Mouse (Mus musculus) ES-CJ7 (cell line): ENCODE measurements at regions not wholly inside any gene's neighbourhood (a gene's known extent, or its start where the extent isn't known, plus 50 kb on each side); places are given as distances from the start of the nearest gene placed in this dataset.
"Not testable (repeated sequence)": the region's sequence is repeated elsewhere in the genome, so short reads cannot be mapped to it uniquely, and the experiment has no call there.

Source experiments
- DNase-seq: peaks from one replicate; pipeline ENCODE4 v3.0.0; 2011; ENCODE audit warnings: low read depth, low spot score

GRCm38 (mm10) chr1:112486046-112486445, 621.3 kb upstream of the Dsel start:
- not testable (repeated sequence) for DNase-seq

- DNase-seq, result peak; percentile 91
Measured at GRCm38 (mm10) chr1:112456047-112456446, 591.3 kb upstream of the Dsel start.

- DNase-seq, result peak; percentile 63
Measured at GRCm38 (mm10) chr1:112452390-112452789, 587.7 kb upstream of the Dsel start.

GRCm38 (mm10) chr1:112451622-112452021, 586.9 kb upstream of the Dsel start:
- peak; percentile 66 for DNase-seq

- no peak for DNase-seq
Measured at GRCm38 (mm10) chr1:112439109-112439508, 574.4 kb upstream of the Dsel start.

GRCm38 (mm10) chr1:112416350-112417083, 551.8 kb upstream of the Dsel start:
- DNase-seq, result peak; percentile 84

- DNase-seq, result peak; percentile 68
Measured at GRCm38 (mm10) chr1:112388807-112389206, 524.1 kb upstream of the Dsel start.

- no peak for DNase-seq
Measured at GRCm38 (mm10) chr1:112384015-112384414, 519.3 kb upstream of the Dsel start.

- DNase-seq, result peak; percentile 85
Measured at GRCm38 (mm10) chr1:112379651-112380264, 515.0 kb upstream of the Dsel start.

- DNase-seq, result peak; percentile 83
Measured at GRCm38 (mm10) chr1:112378660-112379059, 513.9 kb upstream of the Dsel start.

GRCm38 (mm10) chr1:112355816-112356215, 491.1 kb upstream of the Dsel start:
- no peak for DNase-seq
